Mouse (Mus musculus): ENCODE results near the gene Zfp513.

The Zfp513 gene

DNA sequence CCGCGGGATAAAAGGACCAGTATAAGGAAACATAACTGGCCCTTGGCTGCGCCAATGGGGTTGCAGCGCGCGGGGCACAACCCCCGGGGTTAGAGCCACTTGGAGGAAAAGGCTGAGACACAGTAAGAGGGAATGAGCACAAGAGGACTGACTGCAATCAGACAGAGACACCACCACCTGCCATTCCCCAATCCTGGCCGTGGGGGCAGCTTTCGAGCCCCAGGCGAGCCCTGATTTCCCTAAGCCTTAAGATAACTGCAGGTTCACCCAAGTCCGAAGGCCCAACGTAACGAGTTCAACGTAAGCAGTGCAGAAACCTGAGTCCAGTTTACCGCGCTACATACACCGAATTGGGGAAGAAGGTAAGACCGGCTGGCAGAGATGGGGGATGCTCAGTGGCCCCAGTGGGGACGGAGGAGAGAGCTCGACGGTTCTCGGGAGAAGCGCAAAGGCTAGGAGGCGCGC, 22.8 kb downstream of the Zfp513 start:
- DNase-seq (ENCODE audit: inconsistent age in 2 of 2, low spot score in 1 of 2): no peak

DNA sequence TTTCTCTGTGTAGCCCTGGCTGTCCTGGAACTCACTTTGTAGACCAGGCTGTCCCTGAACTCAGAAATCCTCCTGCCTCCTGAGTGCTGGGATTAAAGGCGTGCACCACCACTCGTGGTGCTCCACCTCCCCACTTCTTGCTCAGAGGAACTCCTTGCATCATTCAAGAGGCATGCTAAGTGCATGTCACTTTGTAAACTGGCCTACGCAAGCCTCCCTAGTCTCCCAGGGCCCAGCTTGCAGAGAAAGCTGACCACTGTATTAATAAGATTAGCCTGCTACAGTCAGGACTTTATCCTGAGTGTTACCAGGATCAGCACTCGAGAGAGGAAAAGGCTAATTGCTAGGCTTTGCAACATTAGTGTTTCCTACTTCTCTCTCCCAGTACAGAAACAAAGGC, 33.5 kb downstream of the Zfp513 start:
- DNase-seq (ENCODE audit: inconsistent age in 2 of 2, low spot score in 1 of 2): no peak

DNA sequence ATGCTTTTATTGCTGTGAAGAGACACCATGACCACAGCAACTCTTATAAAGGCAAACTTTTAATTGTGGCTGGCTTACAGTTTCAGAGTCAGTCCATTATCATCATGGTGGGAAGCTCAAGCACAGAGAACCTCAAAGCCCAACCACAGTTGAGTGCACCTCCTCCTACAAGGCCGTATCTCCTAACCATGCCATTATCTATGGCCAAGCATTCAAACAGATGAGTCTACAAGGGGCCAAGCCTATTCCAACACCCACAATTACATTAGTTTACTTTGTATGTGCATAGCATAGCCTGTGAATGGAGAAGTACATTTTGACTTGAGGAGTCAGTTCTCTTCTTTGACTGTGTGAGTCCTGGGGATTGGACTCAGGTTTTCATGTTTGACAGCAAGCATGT, 37.2 kb downstream of the Zfp513 start:
- no peak for DNase-seq (ENCODE audit: inconsistent age in 2 of 2, low spot score in 1 of 2)

DNA sequence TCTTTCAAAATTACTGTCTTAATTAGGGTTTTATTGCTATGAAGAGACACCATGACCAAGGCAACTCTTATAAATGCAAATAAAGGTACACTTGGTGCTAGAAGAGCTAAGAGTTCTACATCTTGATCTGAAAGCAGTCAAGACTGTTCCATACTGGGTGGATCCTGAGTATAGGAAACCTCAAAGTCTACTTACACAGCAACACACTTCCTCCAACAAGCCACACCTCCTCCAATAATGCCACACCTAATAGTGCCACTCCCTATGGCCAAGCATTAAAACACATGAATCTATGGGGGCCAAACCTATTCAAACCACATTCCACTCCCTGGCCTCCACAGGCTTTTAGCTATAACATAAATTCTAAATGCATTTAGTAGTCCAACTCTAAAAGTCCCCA, 39.6 kb downstream of the Zfp513 start:
- no peak for DNase-seq (ENCODE audit: inconsistent age in 2 of 2, low spot score in 1 of 2)

DNA sequence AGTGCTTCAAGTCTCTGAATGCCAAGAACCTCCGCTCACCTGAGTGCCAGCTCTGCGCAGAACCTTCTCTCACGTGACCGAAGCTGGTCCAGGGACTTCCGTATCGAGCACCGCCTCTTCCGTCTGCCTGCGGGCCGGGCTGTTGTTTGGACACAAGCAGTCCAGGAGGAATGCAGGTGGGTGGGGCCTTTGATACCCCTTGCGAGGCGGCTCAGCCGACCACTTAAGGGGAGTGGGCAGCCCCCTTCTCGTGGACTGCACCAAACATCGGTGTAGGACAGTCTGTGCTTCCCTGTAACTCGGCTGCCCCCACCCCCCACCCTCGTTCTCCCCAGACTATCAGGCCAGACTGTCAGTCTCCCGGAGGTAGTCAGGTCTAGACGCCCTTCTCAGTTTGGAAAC, 48.0 kb downstream of the Zfp513 start, which contains the start of gene Mpv17:
TSS of gene Mpv17 (minus strand) at position 100 of the 402 bp plus-strand sequence.
- DNase-seq (ENCODE audit: inconsistent age in 2 of 2, low spot score in 1 of 2): peak; percentile 87 to 95

DNA sequence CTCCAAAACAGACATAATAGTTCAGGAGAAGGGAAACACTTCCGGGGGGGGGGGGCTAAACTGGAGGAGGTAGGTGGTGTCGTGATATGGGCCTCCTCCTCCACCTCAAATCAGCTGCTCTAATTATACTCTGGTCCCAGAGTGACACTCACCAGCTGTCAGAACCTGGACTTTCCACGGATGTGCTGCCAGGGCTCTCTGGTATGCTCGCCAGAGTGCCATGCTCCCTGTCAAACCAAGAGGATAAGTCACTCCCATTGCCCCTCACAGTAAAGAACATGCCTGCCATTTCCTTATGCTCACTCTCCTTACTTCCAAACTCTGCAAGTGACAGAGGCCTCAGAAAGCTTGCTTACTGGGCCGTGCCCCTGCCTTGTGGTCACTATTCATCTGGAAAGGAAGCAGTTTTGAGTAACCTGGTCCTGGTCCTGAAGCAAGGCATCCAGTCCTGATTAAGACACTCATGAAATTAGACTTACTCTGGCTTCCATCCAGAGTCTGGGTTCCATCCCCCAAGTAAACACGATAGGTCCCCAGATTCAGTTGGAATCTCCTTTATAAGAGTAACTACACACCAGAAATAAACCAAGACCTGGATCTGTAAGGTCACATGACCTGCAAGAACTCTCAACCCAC, 48.5 kb downstream of the Zfp513 start:
- DNase-seq (ENCODE audit: inconsistent age in 2 of 2, low spot score in 1 of 2): peak in 1 of 2 experiments; percentile 12

DNA sequence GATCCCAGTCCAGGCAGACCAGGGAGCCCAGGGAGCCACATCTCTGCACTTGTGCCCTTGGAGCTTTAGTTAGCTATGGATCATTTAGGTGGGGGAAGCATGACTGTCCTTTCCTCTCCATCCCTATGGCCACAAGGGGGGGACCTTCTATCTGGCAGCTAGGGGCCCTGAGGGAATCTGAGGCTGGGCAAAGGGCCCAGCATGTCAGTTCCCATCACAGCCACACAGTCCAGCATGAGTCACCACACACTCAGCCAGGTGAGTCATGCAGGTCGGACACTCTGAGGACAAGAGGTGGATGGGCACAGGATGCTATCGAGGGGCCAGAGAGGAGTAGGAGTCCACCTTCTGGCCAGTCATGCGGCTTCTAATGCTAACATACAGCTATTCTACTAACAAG, 50.4 kb downstream of the Zfp513 start:
- DNase-seq (ENCODE audit: inconsistent age in 2 of 2, low spot score in 1 of 2): peak; percentile 54 to 62

DNA sequence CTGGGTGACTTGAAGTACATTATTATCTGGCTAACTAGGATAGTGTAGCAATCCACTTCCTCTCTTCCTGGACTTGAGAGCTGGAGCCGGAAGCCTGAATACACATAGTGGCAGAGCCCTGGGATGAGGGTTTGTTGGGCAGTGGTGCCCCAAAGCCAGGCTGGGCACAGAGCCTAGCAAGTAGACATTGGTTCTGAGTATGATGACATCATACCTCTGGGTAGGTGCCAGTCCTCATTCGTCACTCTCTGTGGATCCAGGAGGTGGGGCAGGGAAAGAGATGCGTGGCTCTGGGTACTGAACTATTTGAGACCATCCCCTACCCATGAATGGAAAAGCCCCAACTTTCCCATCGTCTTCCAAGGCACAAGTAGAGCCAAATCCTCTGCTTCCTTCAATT, 52.3 kb downstream of the Zfp513 start:
- peak; percentile 41 to 76 for DNase-seq (ENCODE audit: inconsistent age in 2 of 2, low spot score in 1 of 2)

Measured in adrenal gland, adult (tissue).